8 mouse cellular contexts compared by ENCODE assay signal in genomic region chr11:4134986-4135935, GRCm38 (mm10). TPM values are rescaled to one million over a fixed set of nuclear protein-coding genes. Genes with fewer than 3 reads are reported as not detected.
DNase-seq lines count a peak whose midpoint lies in the region; ATAC-seq and TF ChIP-seq lines count a peak whose summit lies in the region.

Gene Rnf215, plus strand, starts transcription at chr11:4135202.

- H3K36me3 ChIP-seq in C2C12 (ENCODE audit: control insufficient read depth, insufficient read depth) = peaks cover 10% of the 10 kb centered on the region
- H3K36me3 ChIP-seq in erythroblast, embryonic 14.5 days (ENCODE audit: control insufficient read depth) = peaks cover 37% of the 10 kb centered on the region
- H3K36me3 ChIP-seq in heart, embryonic 12.5 days = peaks cover 25% of the 10 kb centered on the region
- peaks cover 20% of the 10 kb centered on the region; the same call in 1 of the 2 replicates for H3K36me3 ChIP-seq in kidney, postnatal 0 days (ENCODE audit: insufficient read depth, low read length)
- peaks cover 26% of the 10 kb centered on the region for H3K36me3 ChIP-seq in liver, embryonic 12.5 days
- peaks cover 7% of the 10 kb centered on the region; the same call in 1 of the 2 replicates for H3K36me3 ChIP-seq in stomach, embryonic 15.5 days

- H3K27me3 ChIP-seq in C2C12 (ENCODE audit: control insufficient read depth, insufficient read depth, insufficient read length) = peaks cover 4% of the 10 kb centered on the region
- H3K27me3 ChIP-seq in erythroblast, embryonic 14.5 days (ENCODE audit: control insufficient read depth) = no peaks in the 10 kb centered on the region
- H3K27me3 ChIP-seq in heart, embryonic 12.5 days (replicated peaks) = no peaks in the 10 kb centered on the region
- no peaks in the 10 kb centered on the region for H3K27me3 ChIP-seq in kidney, postnatal 0 days (ENCODE audit: insufficient read depth, low read length)
- no peaks in the 10 kb centered on the region for H3K27me3 ChIP-seq in liver, embryonic 12.5 days (replicated peaks)
- H3K27me3 ChIP-seq in stomach, embryonic 15.5 days (replicated peaks) = no peaks in the 10 kb centered on the region

- peak within 1 kb of the TSS; percentile 95 for H3K9ac ChIP-seq in heart, embryonic 12.5 days
- peak within 1 kb of the TSS; percentile 98 for H3K9ac ChIP-seq in kidney, postnatal 0 days (ENCODE audit: low read depth, low read length)
- peak within 1 kb of the TSS; percentile 87 for H3K9ac ChIP-seq in liver, embryonic 12.5 days
- H3K9ac ChIP-seq in stomach, embryonic 15.5 days = peak within 1 kb of the TSS; percentile 95

- peak; percentile 86 for TF ChIP-seq POLR2A in brain, embryonic 14.5 days (IDR thresholded peaks at IDR 0.05; ENCODE audit: borderline replicate concordance, extremely low read depth, insufficient read depth, insufficient read length, poor library complexity, severe bottlenecking)

- TF ChIP-seq CTCF in C2C12 (IDR thresholded peaks at IDR 0.05; ENCODE audit: control insufficient read depth, insufficient read depth, insufficient read length) = peak; percentile 69
- TF ChIP-seq CTCF in brain, embryonic 14.5 days (IDR thresholded peaks at IDR 0.05; ENCODE audit: borderline replicate concordance, extremely low read depth, insufficient read depth, insufficient read length) = peak; percentile 81
- TF ChIP-seq CTCF in kidney, postnatal 0 days (IDR thresholded peaks at IDR 0.05; ENCODE audit: low read depth) = peak; percentile 68

- peaks cover 5% of the 10 kb centered on the region; the same call in 1 of the 2 replicates for H3K9me3 ChIP-seq in erythroblast, embryonic 14.5 days (ENCODE audit: control insufficient read depth, low read length)
- 0 out of 2 replicates have a peak, but pooled peaks cover 4% of the 10 kb centered on the region for H3K9me3 ChIP-seq in heart, embryonic 12.5 days (replicated peaks)
- no peaks in the 10 kb centered on the region for H3K9me3 ChIP-seq in kidney, postnatal 0 days (replicated peaks; ENCODE audit: low read length)
- H3K9me3 ChIP-seq in liver, embryonic 12.5 days (replicated peaks) = 0 out of 2 replicates have a peak, but pooled peaks cover 6% of the 10 kb centered on the region
- H3K9me3 ChIP-seq in stomach, embryonic 15.5 days = no peaks in the 10 kb centered on the region

- peaks cover 4% of the 10 kb centered on the region for H3K79me3 ChIP-seq in C2C12 (ENCODE audit: low read depth)

- ATAC-seq in heart, embryonic 12.5 days (ENCODE audit: insufficient number of reproducible peaks, low FRiP score) = peak; percentile 95
- peak; percentile 92 for ATAC-seq in kidney, postnatal 0 days (replicated peaks; ENCODE audit: low FRiP score, low read depth)
- peak; percentile 95 for ATAC-seq in liver, embryonic 12.5 days
- ATAC-seq in stomach, embryonic 15.5 days (ENCODE audit: insufficient read depth, low FRiP score, low read depth) = peak; percentile 93

- H3K79me2 ChIP-seq in C2C12 (ENCODE audit: control insufficient read depth, insufficient read depth) = peaks cover 16% of the 10 kb centered on the region

- peak within 1 kb of the TSS; percentile 64 for H3K4me3 ChIP-seq in C2C12 (ENCODE audit: insufficient read depth, poor library complexity, severe bottlenecking)
- H3K4me3 ChIP-seq in erythroblast, embryonic 14.5 days (replicated peaks) = peak within 1 kb of the TSS; percentile 89
- peak within 1 kb of the TSS; percentile 89 for H3K4me3 ChIP-seq in heart, embryonic 12.5 days
- peak within 1 kb of the TSS; percentile 95 for H3K4me3 ChIP-seq in kidney, postnatal 0 days (replicated peaks; ENCODE audit: low read depth, low read length)
- peak within 1 kb of the TSS; percentile 86 for H3K4me3 ChIP-seq in liver, embryonic 12.5 days
- peak within 1 kb of the TSS; percentile 80 for H3K4me3 ChIP-seq in stomach, embryonic 15.5 days (replicated peaks)

- peak; percentile 96 for DNase-seq in brain, embryonic 14.5 days (ENCODE audit: low read depth)
- peak; percentile 93 for DNase-seq in kidney, postnatal 0 days (ENCODE audit: low spot score)
- peak; percentile 76 to 85 for DNase-seq in natural killer cell, adult 2 months (ENCODE audit: low spot score in 2 of 2)

- peak within 1 kb of the TSS; percentile 67 for H3ac ChIP-seq in C2C12 (ENCODE audit: control insufficient read depth, insufficient read length, low read depth)

- WGBS in heart, embryonic 12.5 days = 3% methylated on average over 65 of the region's 66 CpGs
- 1% methylated on average over 62 of the region's 66 CpGs for WGBS in kidney, postnatal 0 days
- WGBS in liver, embryonic 12.5 days (ENCODE audit: insufficient replicate concordance) = 3% methylated on average over 64 of the region's 66 CpGs
- 2% methylated on average over 63 of the region's 66 CpGs for WGBS in stomach, embryonic 15.5 days

- H3K4me2 ChIP-seq in heart, embryonic 12.5 days = peak within 1 kb of the TSS; percentile 83
- H3K4me2 ChIP-seq in kidney, postnatal 0 days (ENCODE audit: low read length) = peak within 1 kb of the TSS; percentile 64
- H3K4me2 ChIP-seq in liver, embryonic 12.5 days = peak within 1 kb of the TSS; percentile 92
- H3K4me2 ChIP-seq in stomach, embryonic 15.5 days = peak within 1 kb of the TSS; percentile 76

- peak within 1 kb of the TSS; percentile 61; the same call in 1 of the 2 replicates for H3K27ac ChIP-seq in heart, embryonic 12.5 days (ENCODE audit: poor library complexity, severe bottlenecking)
- H3K27ac ChIP-seq in kidney, postnatal 0 days = peak within 1 kb of the TSS; percentile 90
- peak within 1 kb of the TSS; percentile 83 for H3K27ac ChIP-seq in liver, embryonic 12.5 days
- peak within 1 kb of the TSS; percentile 70; the same call in 1 of the 2 replicates for H3K27ac ChIP-seq in stomach, embryonic 15.5 days

- peaks cover 42% of the 10 kb centered on the region for H3K4me1 ChIP-seq in erythroblast, embryonic 14.5 days (ENCODE audit: control insufficient read depth)
- H3K4me1 ChIP-seq in heart, embryonic 12.5 days (replicated peaks) = peaks cover 12% of the 10 kb centered on the region
- H3K4me1 ChIP-seq in kidney, postnatal 0 days (replicated peaks; ENCODE audit: insufficient read depth, low read length) = peaks cover 12% of the 10 kb centered on the region
- H3K4me1 ChIP-seq in liver, embryonic 12.5 days = peaks cover 30% of the 10 kb centered on the region
- peaks cover 8% of the 10 kb centered on the region for H3K4me1 ChIP-seq in stomach, embryonic 15.5 days

TF ChIP-seq in C2C12, 6 proteins besides CTCF, POLR2A, EP300 and RAD21:
- no peak for TF ChIP-seq MYOG (IDR thresholded peaks at IDR 0.05; ENCODE audit: control insufficient read depth, extremely low read depth, insufficient read length)
- TF ChIP-seq CEBPB (IDR thresholded peaks at IDR 0.05; ENCODE audit: low read depth) = no peak
- no peak for TF ChIP-seq FOSL1 (IDR thresholded peaks at IDR 0.05; ENCODE audit: insufficient read depth, low read length, poor library complexity, severe bottlenecking)
- no peak for TF ChIP-seq USF1 (IDR thresholded peaks at IDR 0.05; ENCODE audit: low read depth)
- no peak for TF ChIP-seq MYOD1 (IDR thresholded peaks at IDR 0.05; ENCODE audit: control insufficient read depth, insufficient read length, low read depth)
- TF ChIP-seq MAX (IDR thresholded peaks at IDR 0.05) = no peak

RNA-seq across cellular contexts. Expression of gene Rnf215, which starts in this region (rescaled TPM):
- polyA plus RNA-seq in C2C12 (2012; fragmentation: generic; extraction: Trizol) = 13.6 TPM
- 60.4 and 66.1 TPM in 2 replicates for polyA plus RNA-seq in brain, embryonic 14.5 days (2012; rRNA removed)
- 0.70 and 0.83 TPM in 2 replicates for polyA plus RNA-seq in erythroblast, embryonic 14.5 days (2012)
- polyA plus RNA-seq in heart, embryonic 12.5 days (2016; fragmentation: Nextera tagmentation; extraction: Ambion mirVana) = 21.4 and 22.0 TPM in 2 replicates
- 29.8 and 30.9 TPM in 2 replicates for polyA plus RNA-seq in kidney, postnatal 0 days (2015; fragmentation: Nextera tagmentation; extraction: Ambion mirVana)
- polyA plus RNA-seq in liver, embryonic 12.5 days (2016; fragmentation: Nextera tagmentation; extraction: Ambion mirVana) = 9.7 and 10.6 TPM in 2 replicates
- polyA plus RNA-seq in stomach, embryonic 15.5 days (2015; fragmentation: Nextera tagmentation; extraction: Ambion mirVana) = 25.1 and 26.8 TPM in 2 replicates

Comparison
In these comparisons a context has a peak if more than half of its experiments do, and no peak if none do; other contexts are left out.
1. Peak in every context shown above with its lines: DNase-seq, ATAC-seq, H3K4me3 ChIP-seq and H3K27ac ChIP-seq.